Mouse (Mus musculus): ENCODE results near the gene Cfap46.

Gene Cfap46

DNA sequence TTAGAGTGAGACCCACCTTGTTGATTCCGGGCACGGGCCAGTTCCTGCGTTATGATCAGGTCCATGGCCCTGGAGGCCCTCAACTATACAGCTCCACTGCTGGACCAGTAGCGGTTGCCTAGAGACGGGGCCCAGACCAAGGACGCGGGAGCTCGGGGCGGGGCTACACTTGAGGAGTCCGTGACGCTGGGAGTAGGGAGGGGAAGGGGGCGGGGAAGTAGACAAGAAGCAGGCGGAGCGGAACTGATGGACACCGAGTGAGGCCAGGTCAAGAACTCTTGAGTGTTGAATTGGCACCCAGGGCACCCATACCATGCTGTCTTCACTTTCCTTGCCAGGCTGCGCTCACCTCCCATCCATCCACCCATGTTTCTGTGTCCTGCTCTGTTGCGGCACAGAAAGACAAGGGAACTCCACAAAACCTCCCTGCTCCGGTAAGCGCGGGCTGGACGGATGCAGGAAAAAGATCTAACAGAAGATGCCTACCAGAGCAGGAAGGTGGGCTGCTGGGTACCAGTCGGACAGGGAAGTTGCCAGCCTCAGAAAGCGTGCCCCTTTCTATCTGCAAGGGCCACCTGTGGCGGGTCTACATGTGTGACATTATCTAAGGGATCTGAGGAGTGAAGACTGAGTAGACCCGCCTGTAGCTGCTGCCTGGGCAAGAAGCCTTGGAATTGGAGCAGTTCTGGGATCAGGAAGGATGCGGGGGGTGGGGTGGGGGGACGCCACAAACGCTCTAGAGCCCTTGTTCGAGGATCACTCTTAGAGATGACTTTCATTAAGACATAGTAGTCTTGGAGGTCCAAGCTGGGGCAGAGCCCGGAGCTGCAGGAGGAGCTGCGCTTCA lies at the start of gene Cfap46:
Gene Cfap46 (minus strand): TSS at position 112 of the 847 bp plus-strand sequence.
- peak; percentile 81 for DNase-seq (ENCODE audit: low spot score)

DNA sequence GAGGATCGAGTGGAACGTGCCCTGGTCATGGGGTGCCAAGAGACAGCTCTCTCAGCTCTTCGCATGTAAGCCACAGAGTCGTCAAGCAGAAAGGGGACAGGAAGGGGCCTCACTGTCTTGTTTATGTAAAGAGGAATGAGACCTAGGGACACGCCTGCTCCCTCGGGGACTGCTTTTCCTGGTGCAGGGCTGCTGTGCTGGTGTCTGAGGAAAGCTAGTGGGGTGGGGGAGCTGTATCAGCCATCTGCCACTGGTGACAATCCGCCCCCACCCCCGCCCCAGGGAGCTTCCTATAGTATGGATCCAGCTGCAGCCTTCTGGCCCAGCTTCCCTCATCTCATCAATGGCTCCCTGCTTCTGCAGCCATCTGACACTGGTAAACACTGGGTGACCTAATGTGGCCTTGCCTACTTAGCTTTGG lies 47.7 kb upstream of the Cfap46 start:
- DNase-seq (ENCODE audit: low spot score) = no peak

DNA sequence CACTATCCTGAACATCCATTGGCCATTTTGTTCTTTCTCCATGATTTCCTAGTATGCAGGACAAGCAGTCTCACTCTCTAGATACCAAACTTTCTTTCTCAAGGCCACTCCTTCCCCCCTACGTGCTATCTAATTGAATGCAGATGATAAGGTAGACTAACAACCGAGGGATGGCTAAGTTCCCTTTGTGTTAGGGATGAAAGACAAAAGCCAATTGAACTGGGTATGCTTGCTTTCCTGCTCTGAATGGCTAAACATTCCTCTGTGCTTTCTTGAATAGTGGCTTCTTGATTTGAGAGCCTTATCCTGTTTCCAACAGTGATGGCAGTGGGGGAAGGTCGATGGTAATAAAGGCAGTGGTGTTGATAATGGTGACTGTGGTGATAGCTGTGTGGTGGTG lies 43.5 kb upstream of the Cfap46 start:
- no peak for DNase-seq (ENCODE audit: low spot score)

DNA sequence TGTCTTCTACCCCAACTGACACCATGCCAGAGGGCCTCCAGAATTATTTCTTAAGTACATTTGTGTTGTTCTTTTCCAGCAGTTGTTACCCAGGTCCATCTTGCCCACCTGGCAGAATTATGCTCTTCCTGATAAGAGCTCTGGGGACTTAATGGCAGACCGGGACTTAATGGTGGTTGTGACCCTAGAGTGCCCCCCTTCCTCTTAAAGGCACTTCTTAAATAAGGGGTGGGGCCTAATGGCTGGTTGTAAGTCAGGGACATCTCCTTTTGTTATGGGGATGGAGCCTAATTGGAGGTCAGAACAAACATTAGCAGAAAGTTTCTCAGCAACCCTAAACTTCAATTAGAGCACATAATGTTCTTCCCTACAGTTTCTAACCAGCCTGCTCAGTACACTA lies 42.0 kb upstream of the Cfap46 start:
- no peak for DNase-seq (ENCODE audit: low spot score)

DNA sequence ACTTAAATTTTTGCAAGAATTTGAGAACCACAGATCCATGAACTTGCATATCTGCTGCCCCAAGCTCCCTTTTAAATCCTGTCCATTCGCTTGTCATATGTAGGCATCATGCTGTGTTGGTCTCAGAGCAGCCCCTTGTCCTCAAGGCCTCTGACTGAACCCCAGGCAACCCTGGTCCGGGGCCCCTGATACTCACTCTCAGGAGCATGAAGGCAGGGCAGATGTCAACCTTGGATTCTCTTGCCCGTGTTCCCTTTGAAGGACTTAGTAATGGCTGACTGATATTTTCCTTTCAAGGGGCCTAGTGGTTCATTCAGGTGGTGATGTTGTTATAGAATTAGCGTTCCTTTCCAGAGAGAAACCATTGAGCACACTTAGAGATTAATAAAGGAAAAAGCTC lies 40.4 kb upstream of the Cfap46 start:
- DNase-seq (ENCODE audit: low spot score) = no peak

DNA sequence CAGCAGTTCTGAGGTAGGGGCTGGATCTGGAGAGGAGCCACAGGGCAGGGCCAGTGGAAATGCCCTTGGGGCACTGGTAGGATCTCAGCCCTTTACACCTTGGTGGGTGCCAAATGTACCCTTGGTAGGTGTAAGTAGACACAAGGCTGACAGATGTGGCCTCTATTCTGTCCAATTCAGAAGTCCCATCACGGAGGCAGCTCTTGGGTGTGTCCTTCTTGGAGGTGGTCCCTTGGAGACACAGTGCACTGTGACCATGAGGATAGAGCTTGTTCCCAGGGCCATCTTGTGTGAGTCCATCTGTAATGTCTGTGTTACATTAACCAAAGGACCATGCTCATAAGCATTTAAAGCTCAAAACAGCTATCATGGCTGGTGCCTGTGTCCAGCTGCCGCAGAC lies 37.6 kb upstream of the Cfap46 start:
- DNase-seq (ENCODE audit: low spot score) = no peak

DNA sequence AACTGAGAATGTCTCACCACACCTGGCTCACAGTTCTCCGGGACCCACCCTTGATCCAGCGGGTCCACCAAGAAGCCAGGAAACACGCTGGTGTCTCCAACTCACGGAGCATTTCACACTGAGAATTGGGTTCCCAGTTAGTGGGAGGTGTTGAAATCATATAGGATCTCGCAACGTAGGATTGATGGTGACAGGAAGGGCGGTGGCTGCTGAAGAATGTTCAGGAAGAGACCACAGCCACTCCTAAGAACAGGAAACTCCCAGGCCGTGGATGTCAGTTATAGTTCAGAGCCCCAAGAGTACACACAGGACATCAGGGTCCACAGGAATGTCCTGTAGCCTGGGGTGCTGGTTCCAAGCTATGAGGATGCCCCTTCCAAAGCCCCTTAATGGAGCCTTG lies 34.2 kb upstream of the Cfap46 start:
- no peak for DNase-seq (ENCODE audit: low spot score)

DNA sequence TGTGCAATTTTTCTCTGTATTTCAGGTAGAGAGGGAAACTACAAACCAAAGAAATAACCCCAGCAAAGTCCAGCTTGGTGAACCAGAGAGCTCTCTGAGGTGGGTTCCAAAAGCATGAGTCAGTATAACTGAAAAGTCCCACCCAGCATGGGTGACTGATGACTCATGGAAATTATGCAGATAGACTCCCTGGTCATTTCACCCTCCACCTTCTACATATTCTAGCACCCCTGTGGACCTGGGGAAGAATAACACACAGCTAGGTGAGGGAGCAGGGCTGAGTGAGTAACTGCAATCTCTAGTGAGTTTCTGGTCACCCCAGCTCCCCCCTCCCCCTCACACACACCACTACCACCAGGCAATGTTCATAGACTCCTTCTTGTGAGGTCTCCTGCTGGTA lies 28.2 kb upstream of the Cfap46 start:
- DNase-seq (ENCODE audit: low spot score) = no peak

DNA sequence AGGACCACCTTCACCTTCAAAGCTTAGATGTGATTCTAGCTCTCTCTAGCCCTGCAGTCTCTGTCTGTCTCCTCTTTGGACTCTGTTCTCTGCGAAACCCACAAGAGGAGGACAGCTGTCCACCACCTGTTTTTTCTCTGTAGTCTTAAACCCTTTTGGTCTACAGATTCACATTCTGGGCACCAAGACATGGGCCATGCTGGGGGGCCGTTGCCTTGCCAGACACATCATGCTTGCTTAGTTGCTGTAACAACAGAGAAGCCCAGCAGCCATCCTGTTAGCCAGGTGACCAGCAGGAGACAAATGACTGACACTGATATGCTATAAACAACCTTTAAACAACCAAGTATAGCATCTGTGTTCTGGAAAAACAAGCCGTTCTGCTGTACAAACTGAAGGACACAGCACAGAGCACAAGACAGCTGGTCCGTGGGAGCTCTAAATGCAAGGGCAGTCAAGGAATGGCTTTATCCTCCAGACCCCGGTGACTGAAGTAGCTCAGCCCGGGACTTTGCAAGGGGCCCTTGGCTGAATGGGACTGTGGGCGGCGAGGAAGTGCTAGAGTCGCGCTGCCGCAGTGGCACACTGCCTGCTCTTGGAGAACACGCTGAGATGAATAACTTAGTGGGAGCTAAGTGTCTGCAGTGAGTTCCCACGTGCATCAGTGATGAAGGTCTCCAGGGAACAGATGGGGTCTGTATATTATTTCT lies 22.9 kb upstream of the Cfap46 start:
- no peak for DNase-seq (ENCODE audit: low spot score)

DNA sequence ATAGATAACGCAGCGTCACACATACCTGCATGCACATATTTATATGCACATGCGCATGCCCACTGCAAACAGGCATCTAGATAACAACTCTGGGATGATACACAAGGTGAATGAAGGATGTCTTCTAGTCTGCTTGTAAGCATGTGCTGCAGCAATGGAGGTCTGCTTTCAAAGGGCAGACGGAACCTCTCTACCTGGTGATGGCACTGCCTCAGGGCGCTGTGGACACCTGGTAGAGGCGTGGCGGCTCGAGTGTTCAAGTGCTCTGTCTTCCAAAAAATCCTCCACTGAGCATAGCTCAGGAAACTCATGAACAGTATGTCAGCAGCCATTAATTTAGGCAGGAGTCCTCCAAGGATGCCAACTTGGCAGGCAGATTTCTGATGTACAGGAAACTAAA lies 22.2 kb upstream of the Cfap46 start:
- no peak for DNase-seq (ENCODE audit: low spot score)

DNA sequence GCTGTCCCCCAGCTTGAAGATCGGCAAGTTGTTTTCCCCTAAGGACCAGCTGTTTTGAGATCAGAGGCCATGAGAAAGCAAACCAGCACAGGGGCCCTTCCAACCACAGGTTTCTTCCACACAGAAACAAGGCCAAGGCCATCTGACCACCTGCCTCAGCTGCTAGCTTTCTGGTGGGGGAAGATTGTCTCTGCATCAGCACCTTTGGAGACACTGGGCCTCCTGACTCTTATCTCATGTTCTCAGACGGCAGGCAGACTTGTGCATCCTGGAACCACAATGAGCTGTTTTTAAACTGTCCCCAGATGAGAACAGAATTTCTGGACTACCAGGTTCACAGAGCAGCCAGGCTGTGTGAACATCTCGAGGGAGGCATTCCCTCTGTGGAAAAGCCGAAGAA lies 21.5 kb upstream of the Cfap46 start:
- DNase-seq (ENCODE audit: low spot score) = no peak

DNA sequence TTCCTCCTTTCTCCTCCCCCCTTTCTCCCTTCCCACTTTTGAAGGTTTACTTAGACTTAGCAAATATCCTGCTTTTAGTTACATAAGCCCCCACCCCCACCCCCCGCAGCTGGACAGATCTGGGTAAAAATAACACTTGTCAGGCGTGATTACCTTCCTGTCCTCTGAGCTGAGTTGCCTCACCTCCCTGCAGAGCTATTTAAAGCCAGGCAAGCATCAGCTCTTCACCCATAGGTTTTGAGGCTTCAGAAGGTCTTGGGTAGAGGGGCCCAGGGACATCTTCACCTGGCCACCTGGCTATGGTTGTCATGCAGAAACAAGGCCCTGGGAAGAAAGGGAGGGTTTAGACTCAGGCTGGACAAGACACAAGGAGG lies 20.2 kb upstream of the Cfap46 start:
- DNase-seq (ENCODE audit: low spot score) = no peak

DNA sequence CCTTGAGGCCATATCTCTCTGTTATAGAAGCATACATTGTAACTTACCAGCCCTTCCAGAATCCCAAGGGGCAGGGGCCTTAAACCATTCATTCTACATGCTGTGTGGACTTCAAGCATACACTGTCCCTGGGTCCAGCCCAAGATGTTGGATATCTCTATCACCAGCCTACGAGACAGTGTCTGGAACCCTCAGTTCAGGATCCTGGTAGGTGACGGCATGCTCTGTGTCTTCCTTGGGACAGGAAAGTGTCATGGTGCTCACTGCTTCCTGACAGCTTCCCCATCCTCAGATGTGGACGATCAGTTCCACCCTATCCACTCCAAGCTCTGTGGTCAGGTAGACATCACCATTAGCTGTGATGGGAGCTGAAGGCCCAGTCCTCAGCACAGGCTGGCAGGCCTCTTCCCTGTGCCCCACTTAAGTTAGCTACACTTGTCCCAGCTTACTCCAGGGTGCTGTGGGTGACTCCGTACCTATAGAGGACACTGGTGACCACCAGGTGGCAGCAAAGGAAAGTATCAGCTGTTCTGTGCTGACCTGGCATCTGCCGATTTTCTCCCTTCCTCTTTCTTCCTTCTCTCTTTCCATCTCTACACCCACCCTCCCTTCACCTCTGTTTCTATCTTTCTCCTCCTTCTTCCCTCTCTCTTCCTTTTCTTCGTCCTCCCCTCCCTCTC lies 19.7 kb upstream of the Cfap46 start:
- peak; percentile 33 for DNase-seq (ENCODE audit: low spot score)

DNA sequence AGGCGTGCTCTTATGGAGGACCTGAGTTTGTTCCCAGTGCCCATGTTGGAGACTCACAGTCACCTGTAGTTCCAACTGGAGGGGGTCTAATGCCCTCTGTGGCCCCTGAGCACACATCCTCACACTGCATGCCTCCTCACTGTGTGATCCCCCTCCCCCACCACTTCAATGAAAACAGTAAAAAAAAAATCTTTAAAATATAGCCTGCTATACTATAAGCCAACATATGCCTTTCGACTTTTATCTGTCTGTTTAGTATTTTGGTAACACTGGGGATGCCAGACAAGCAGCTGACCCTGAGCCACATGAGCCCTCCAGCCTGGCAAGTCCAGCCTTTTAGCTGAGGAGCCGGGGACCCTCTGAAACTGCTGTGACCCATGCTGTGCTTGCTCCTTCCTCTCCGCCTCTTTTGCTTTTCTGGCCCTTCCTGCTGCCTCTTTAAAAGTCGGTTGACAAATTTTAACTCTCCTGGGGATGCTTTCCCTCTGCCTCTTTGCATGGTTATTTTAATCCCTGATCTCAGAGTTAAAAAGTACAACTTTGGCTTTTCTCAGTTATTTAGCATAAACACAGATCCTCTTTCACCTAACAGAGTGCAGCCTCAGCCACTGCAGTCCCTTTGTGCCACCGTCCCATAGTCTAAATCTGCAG lies 18.2 kb upstream of the Cfap46 start:
- no peak for DNase-seq (ENCODE audit: low spot score)

DNA sequence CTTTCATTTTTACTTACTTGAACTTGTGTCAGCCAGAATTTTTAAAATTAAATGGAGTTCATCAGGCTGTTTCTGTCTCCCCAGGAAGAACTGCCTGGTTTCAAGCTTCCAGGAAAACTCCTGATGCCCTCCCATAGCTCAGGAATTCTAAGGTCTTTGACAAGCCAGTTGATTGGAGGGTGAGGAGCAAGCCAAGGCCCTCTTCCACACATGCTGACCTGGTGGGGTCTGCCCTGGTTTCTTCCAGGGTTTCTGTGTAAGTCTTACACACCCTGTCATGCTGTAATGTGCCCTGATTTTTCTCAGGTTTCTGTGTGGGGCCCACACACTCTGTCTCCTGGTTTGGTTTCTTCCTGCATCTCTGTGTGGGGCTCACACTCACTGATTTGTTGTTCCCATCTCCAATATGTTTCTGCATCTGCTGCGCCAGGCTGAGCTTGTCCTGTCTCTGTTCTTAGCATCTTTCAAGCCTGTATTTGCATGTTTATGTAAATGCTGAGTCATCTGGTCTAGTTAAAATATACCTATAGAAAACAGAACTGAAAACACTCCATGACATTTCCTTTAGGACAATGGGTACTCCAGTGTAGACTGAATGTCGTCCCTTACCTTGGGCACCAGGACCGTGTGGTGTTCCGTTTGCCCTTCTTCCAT lies 9.2 kb upstream of the Cfap46 start:
- DNase-seq (ENCODE audit: low spot score) = no peak

DNA sequence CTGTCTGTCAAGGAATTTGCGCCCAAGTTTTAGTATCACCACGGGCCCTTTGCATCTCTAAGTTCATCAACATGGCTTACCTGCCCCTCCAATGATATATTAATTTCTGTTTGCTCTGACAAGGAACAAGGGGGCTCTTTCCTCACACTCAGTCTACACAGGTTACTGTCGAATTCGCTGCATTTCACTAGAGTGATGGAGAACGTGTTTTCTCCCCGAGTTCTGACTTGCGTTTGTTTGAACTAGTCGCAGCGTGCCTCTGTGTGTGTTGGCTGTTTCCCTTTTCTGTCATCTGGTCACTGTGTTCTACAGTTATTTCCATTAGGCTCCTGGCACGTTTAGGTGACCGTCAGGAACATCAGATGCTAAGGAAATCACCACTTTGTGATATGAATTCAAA lies 8.6 kb upstream of the Cfap46 start:
- no peak for DNase-seq (ENCODE audit: low spot score)

DNA sequence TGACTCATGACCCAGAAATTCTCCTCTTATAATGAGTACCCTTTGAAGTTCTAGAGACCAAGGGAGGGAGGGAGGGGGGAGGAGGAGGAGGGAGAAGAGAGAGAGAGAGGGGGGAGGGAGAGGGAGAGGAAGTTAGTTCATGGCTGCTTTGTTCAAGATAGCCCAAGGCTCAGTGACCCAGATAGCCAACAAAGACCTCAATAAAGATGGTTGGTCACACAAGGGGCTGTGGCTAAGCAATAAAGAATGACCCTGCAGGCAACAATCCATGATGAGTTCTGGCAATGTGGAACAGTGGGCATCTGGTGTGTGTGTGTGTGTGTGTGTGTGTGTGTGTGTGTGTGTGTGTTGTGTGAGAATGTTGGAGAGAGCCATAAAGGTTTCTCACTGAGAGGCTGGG lies 1.7 kb upstream of the Cfap46 start:
- no peak for DNase-seq (ENCODE audit: low spot score)

DNA sequence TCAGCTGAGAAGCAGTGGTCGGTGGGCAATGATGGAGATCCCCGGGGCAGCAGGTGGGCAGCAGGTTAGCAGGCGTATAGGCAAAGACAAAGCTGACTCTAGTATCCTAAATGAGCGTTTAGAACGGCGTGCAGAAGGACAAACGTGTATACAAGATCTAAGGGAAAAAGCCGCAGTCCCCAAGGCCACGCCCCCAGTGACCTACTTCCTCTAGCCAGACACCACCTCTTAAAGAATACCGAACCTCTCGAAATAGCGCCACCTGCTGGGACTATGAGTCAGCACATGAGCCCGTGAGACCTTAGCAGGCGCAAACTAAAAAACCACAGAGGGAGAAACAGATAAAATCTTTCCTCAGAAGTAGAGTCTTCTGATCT lies 924 bp upstream of the Cfap46 start:
- DNase-seq (ENCODE audit: low spot score) = peak; percentile 87

DNA sequence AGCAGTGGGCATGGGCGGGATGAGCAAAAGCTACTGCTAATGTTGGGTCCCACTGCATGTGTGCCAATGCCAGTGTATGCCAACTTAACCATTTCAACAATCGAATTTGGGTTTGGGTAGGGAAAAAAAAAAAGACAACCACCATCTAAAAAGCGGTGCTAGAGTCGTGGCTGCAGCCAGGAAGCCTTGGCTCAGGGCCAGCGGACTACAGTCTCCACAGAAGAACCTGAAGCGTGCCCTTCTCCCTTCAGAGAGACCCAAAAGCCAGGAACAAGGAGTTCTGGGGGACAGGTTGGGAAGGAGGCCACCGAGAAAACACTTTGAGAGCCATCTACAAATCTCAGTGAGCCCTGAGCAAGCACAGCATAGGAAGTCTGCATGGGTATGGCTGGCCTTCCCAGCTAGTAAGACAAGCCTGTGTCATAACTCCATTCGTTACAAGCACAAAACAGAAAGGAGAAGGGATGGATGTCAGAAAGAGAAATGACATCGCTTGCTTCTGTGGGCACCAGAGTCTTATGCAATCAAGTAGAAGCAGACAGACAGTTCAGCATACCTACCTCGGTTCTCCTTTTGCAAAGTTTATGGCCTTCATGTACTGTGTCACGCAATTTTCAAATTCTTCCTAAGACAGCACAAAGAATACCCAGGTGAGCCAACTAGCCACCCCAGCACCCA lies 1.6 kb downstream of the Cfap46 start:
- no peak for DNase-seq (ENCODE audit: low spot score)

DNA sequence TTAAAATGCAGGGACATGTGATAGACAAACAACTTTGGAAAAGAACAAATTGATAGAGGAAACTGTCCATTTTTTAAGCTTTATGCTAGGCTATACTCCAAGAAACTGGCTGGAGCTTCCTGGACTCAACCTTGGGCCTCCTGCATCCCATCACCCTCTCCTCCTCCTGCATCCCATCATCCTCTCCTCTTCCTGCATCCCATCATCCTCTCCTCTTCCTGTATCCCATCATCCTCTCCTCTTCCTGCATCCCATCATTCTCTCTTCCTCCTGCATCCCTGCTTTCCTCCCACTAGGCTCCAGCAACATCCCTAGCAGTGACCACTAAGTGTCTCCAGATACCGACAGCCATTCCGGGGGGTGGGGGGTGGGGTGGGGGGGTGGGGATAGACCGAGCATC lies 7.2 kb downstream of the Cfap46 start:
- no peak for DNase-seq (ENCODE audit: low spot score)

DNA sequence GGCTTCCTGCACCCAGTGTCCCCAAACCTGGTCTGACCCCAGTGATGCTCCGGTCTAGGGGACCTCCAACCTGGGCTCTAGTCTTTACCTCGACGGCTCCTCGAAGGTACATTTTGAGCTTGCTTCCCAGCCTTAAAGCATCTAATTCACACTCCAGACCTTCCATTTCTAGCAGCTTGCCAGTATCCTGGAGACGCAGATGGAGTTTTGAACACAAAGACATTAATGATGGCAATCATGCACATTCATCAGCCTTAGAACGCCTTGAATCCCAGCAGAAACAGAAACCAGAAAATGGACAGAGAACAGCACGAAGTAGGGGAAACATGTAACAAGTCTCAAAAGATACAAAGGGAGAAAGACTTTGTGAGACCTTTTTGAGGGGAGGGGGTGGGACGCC lies 16.7 kb downstream of the Cfap46 start:
- no peak for DNase-seq (ENCODE audit: low spot score)

DNA sequence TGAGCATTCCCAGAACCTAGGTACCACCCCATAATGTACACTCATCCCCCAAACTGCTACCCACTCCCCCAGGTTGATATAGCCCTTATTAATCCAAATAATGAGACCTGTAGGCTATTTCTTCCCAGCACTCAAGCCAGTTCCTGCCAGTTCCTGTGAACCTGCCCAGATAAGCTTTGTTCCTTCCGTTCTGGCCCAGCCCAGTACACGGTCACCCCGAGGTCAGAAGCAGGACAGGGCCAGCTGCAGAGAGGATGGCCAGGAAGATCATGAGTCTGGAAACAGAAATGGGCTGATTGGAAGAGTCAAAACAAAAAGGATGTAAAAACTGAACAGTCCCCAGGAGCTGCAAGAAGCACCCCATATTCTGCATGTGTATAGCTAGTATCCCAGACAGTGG lies 20.3 kb downstream of the Cfap46 start:
- no peak for DNase-seq (ENCODE audit: low spot score)

All from testis, postnatal 14 days (tissue).